Mouse (Mus musculus) forebrain, embryonic 11.5 days (tissue): Measurements from ENCODE around the gene Cldn7. TPM values are rescaled to one million over a fixed set of nuclear protein-coding genes. Genes with fewer than 3 reads are reported as not detected.
A peak's percentile ranks its signal among the peaks of the same experiment; 100 is the strongest.

Experiments
- ATAC-seq: fragments of 200-750 bp; cut with Nextera tagmentation; replicated peaks from 2 replicates; pipeline ENCODE4 v1.8.0; 2017; ENCODE audit warnings: moderate TSS enrichment; ENCODE audit not compliant: low FRiP score
- DNase-seq: peaks from one replicate; pipeline ENCODE4 v3.0.0-alpha.2; 2017; ENCODE audit warnings: low spot score
- H3K27ac ChIP-seq: fragments of 300-500 bp; sonication (generic); 2 replicates; pipeline ENCODE4 v1.5.1; 2014; ENCODE audit warnings: low read depth, low read length
- H3K27me3 ChIP-seq: fragments of 300-500 bp; sonication (generic); 2 replicates; pipeline ENCODE4 v1.6.1; 2014; ENCODE audit warnings: mild to moderate bottlenecking, low read length, mixed read lengths; ENCODE audit not compliant: control insufficient read depth, insufficient read depth
- H3K36me3 ChIP-seq: fragments of 300-500 bp; sonication (generic); 2 replicates; pipeline ENCODE4 v1.6.1; 2014; ENCODE audit warnings: mild to moderate bottlenecking, low read length, moderate library complexity, mixed read lengths; ENCODE audit not compliant: control insufficient read depth, insufficient read depth
- H3K4me1 ChIP-seq: fragments of 300-500 bp; sonication (generic); replicated peaks from 2 replicates; pipeline ENCODE4 v1.6.1; 2014; ENCODE audit warnings: low read length, mixed read lengths; ENCODE audit not compliant: control insufficient read depth, insufficient read depth
- H3K4me2 ChIP-seq: fragments of 300-500 bp; sonication (generic); 2 replicates; pipeline ENCODE4 v1.6.1; 2014; ENCODE audit warnings: low read depth, mild to moderate bottlenecking, low read length, moderate library complexity, mixed read lengths; ENCODE audit not compliant: severe bottlenecking
- H3K4me3 ChIP-seq: fragments of 300-500 bp; sonication (generic); 2 replicates; pipeline ENCODE4 v1.5.1; 2014; ENCODE audit warnings: low read depth, low read length
- H3K9ac ChIP-seq: fragments of 300-500 bp; sonication (generic); 2 replicates; pipeline ENCODE4 v1.6.1; 2014; ENCODE audit warnings: low read length
- H3K9me3 ChIP-seq: fragments of 300-500 bp; sonication (generic); 2 replicates; pipeline ENCODE4 v1.6.1; 2016; ENCODE audit warnings: low read length, mixed read lengths; ENCODE audit not compliant: control insufficient read depth
- WGBS: fragments of 180-500 bp; shearing (Covaris S2); extraction: QIAGEN DNeasy Blood & Tissue Kit; methylation state at CpG from one replicate; pipeline ENCODE4 v1.1.7; 2014; 5-methylcytosine and 5-hydroxymethylcytosine counted together
- polyA plus RNA-seq: library from polyadenylated mRNA; unstranded; fragments of >200 nt; fragmentation: Nextera tagmentation; extraction: Ambion mirVana; gene quantifications from 2 replicates; pipeline ENCODE4 v1.2.1, GENCODE M21; 2014

Cldn7 gene
- polyA plus RNA-seq, 1 experiment from 2014 or later, result 3.2 TPM

GRCm38 (mm10) chr11:69994401-69995090, 30.0 kb downstream of the Cldn7 start:
- H3K4me2 ChIP-seq, result no peak overlapping the region; the same call in 1 of the 2 replicates

GRCm38 (mm10) chr11:69995391-69995960, 30.9 kb downstream of the Cldn7 start, which contains the start of gene Phf23:
Phf23 (plus strand) TSS chr11:69995777.
- no peaks in the 10 kb centered on the region for H3K9me3 ChIP-seq
- peak; percentile 77 for ATAC-seq
- H3K4me3 ChIP-seq, result peak within 1 kb of the TSS; percentile 96
- peak within 1 kb of the TSS; percentile 87 for H3K9ac ChIP-seq
- peak within 1 kb of the TSS; percentile 56 for H3K4me2 ChIP-seq
- under 1% methylated on average over 36 of the region's 36 CpGs for WGBS
- H3K27ac ChIP-seq, result peak within 1 kb of the TSS; percentile 97
- H3K4me1 ChIP-seq, result peaks cover 10% of the 10 kb centered on the region
- peak; percentile 99 for DNase-seq
- H3K27me3 ChIP-seq, result no peaks in the 10 kb centered on the region
- peaks cover 19% of the 10 kb centered on the region for H3K36me3 ChIP-seq

More at GRCm38 (mm10) chr11:69994401-69995090, 30.0 kb downstream of the Cldn7 start:
- Histone ChIP-seq H3K36me3 (peaks cover 24% of the 10 kb centered on the region), H3K4me1 (peaks cover 10% of the 10 kb centered on the region), H3K27me3 (no peaks in the 10 kb centered on the region), H3K9ac (no peak overlapping the region), H3K9me3 (no peaks in the 10 kb centered on the region), H3K4me3 (no peak overlapping the region), H3K27ac (no peak overlapping the region)
- DNase-seq, result no peak
- no peak for ATAC-seq
- WGBS, result 90% methylated on average over 11 of the region's 11 CpGs

GRCm38 (mm10) chr11:69996161-69997061, 31.8 kb downstream of the Cldn7 start:
- Histone ChIP-seq H3K9ac (peak overlapping the region; percentile 87), H3K9me3 (no peaks in the 10 kb centered on the region), H3K27me3 (no peaks in the 10 kb centered on the region), H3K4me1 (peaks cover 12% of the 10 kb centered on the region), H3K36me3 (peaks cover 19% of the 10 kb centered on the region), H3K4me2 (peak overlapping the region; percentile 56), H3K4me3 (peak overlapping the region; percentile 96), H3K27ac (peak overlapping the region; percentile 97)
- under 1% methylated on average over 65 of the region's 66 CpGs for WGBS
- ATAC-seq (peak; percentile 1; the same call in 1 of the 2 replicates), DNase-seq (peak; percentile 78)

GRCm38 (mm10) chr11:69997070-69997509, 32.5 kb downstream of the Cldn7 start:
- no peaks in the 10 kb centered on the region for H3K27me3 ChIP-seq
- H3K36me3 ChIP-seq, result peaks cover 19% of the 10 kb centered on the region
- peak overlapping the region; percentile 96 for H3K4me3 ChIP-seq
- ATAC-seq (peak; percentile 50), DNase-seq (peak; percentile 96)
- H3K9ac ChIP-seq, result peak overlapping the region; percentile 87
- H3K27ac ChIP-seq, result peak overlapping the region; percentile 97
- WGBS, result 2% methylated on average over 37 of the region's 44 CpGs
- peaks cover 13% of the 10 kb centered on the region for H3K4me1 ChIP-seq
- no peaks in the 10 kb centered on the region for H3K9me3 ChIP-seq
- peak overlapping the region; percentile 56 for H3K4me2 ChIP-seq

GRCm38 (mm10) chr11:69998567-69999491, 34.2 kb downstream of the Cldn7 start:
- no peaks in the 10 kb centered on the region for H3K27me3 ChIP-seq
- H3K4me1 ChIP-seq, result peaks cover 14% of the 10 kb centered on the region
- H3K36me3 ChIP-seq, result peaks cover 19% of the 10 kb centered on the region
- H3K4me2 ChIP-seq, result no peak overlapping the region
- no peak overlapping the region for H3K9ac ChIP-seq
- no peaks in the 10 kb centered on the region for H3K9me3 ChIP-seq
- ATAC-seq, result no peak
- WGBS, result 94% methylated on average over 27 of the region's 27 CpGs
- DNase-seq, result peak; percentile 56
- no peak overlapping the region for H3K4me3 ChIP-seq
- no peak overlapping the region for H3K27ac ChIP-seq

GRCm38 (mm10) chr11:69999666-70000065, 35.1 kb downstream of the Cldn7 start:
- no peak for ATAC-seq

GRCm38 (mm10) chr11:70000396-70000898, 35.9 kb downstream of the Cldn7 start, which contains the start of gene Dvl2:
Dvl2 (plus strand) TSS chr11:70000595.
- Histone ChIP-seq H3K27ac (peak within 1 kb of the TSS; percentile 82), H3K36me3 (peaks cover 20% of the 10 kb centered on the region), H3K4me1 (peaks cover 14% of the 10 kb centered on the region), H3K27me3 (no peaks in the 10 kb centered on the region), H3K9me3 (no peaks in the 10 kb centered on the region), H3K4me2 (peak within 1 kb of the TSS; percentile 93), H3K9ac (peak within 1 kb of the TSS; percentile 85), H3K4me3 (peak within 1 kb of the TSS; percentile 74)
- DNase-seq, result peak; percentile 96
- WGBS, result under 1% methylated on average over 47 of the region's 48 CpGs
- peak; percentile 65 for ATAC-seq

More at GRCm38 (mm10) chr11:69999666-70000065, 35.1 kb downstream of the Cldn7 start:
- no peak overlapping the region for H3K4me2 ChIP-seq
- H3K4me1 ChIP-seq, result peaks cover 14% of the 10 kb centered on the region
- no peak for DNase-seq
- WGBS, result 87% methylated on average over 8 of the region's 8 CpGs
- H3K27me3 ChIP-seq, result no peaks in the 10 kb centered on the region
- peaks cover 19% of the 10 kb centered on the region for H3K36me3 ChIP-seq
- H3K9me3 ChIP-seq, result no peaks in the 10 kb centered on the region
- no peak overlapping the region for H3K4me3 ChIP-seq
- peak overlapping the region; percentile 82 for H3K27ac ChIP-seq
- no peak overlapping the region for H3K9ac ChIP-seq
